Mouse (Mus musculus): ENCODE results near the gene Supt20.

- no peak for TF ChIP-seq POLR2A (IDR thresholded peaks at IDR 0.05; ENCODE audit: borderline replicate concordance, extremely low read depth, low read depth, low read length)
- TF ChIP-seq CTCF (IDR thresholded peaks at IDR 0.05; ENCODE audit: insufficient read depth, low read length), result no peak
Observed at GRCm38 (mm10) chr3:54727588-54727987, 35.0 kb downstream of the Supt20 start.

All from lung, adult 2 months (tissue).